Mouse (Mus musculus) E14TG2a.4 (cell line): ENCODE measurements at regions not wholly inside any gene's neighbourhood (a gene's known extent, or its start where the extent isn't known, plus 50 kb on each side); places are given as distances from the start of the nearest gene placed in this dataset.

ENCODE experiments used
- CTCF ChIP-seq: conservative IDR thresholded peaks from 2 replicates; pipeline ENCODE4 v1.5.1; 2014; ENCODE audit warnings: low read length
- NANOG ChIP-seq: IDR thresholded peaks from 2 replicates; pipeline ENCODE4 v1.6.1; 2014; ENCODE audit warnings: borderline replicate concordance, low read length, mixed read lengths

- TF ChIP-seq NANOG = no peak
- TF ChIP-seq CTCF = no peak
Observed at GRCm38 (mm10) chr14:71174175-71174574, 574.5 kb upstream of the Fam160b2 start.
